Mouse (Mus musculus): ENCODE results near the gene Swsap1. TPM values are rescaled to one million over a fixed set of nuclear protein-coding genes. Genes with fewer than 3 reads are reported as not detected.
A peak's percentile ranks its signal among the peaks of the same experiment; 100 is the strongest.

The Swsap1 gene
- polyA plus RNA-seq, 1 experiment from 2014 or later: 10.2 TPM

GRCm38 (mm10) chr9:21926784-21927183 lies 28.8 kb upstream of the Swsap1 start:
- DNase-seq (peak; percentile 45), ATAC-seq (ENCODE audit: insufficient read depth) (no peak)
- Histone ChIP-seq H3K36me3 (ENCODE audit: insufficient read depth) (no peaks in the 10 kb centered on the region), H3K9ac (peak overlapping the region; percentile 58), H3K4me2 (peak overlapping the region; percentile 66), H3K27ac (ENCODE audit: low read depth) (peak overlapping the region; percentile 3; the same call in 1 of the 2 replicates), H3K27me3 (ENCODE audit: insufficient read depth, low read length) (no peaks in the 10 kb centered on the region), H3K4me3 (ENCODE audit: low read depth, low read length) (peak overlapping the region; percentile 44), H3K9me3 (ENCODE audit: low read depth, low read length) (no peaks in the 10 kb centered on the region), H3K4me1 (ENCODE audit: insufficient read depth) (peaks cover 10% of the 10 kb centered on the region; the same call in 1 of the 2 replicates)
- 3% methylated on average over 6 of the region's 6 CpGs for WGBS
- TF ChIP-seq CTCF (IDR thresholded peaks at IDR 0.05; ENCODE audit: low read depth): no peak

GRCm38 (mm10) chr9:21927208-21927753 lies 28.3 kb upstream of the Swsap1 start, which contains the start of the genes Ccdc159 and Tmem205:
Gene Ccdc159, plus strand, starts transcription at chr9:21927471.
Gene Tmem205, minus strand, starts transcription at chr9:21927556.
- Histone ChIP-seq H3K9me3 (ENCODE audit: low read depth, low read length) (no peaks in the 10 kb centered on the region), H3K4me1 (ENCODE audit: insufficient read depth) (peaks cover 10% of the 10 kb centered on the region; the same call in 1 of the 2 replicates), H3K4me3 (ENCODE audit: low read depth, low read length) (peak within 1 kb of the TSS; percentile 44), H3K9ac (peak within 1 kb of the TSS; percentile 58), H3K27me3 (ENCODE audit: insufficient read depth, low read length) (no peaks in the 10 kb centered on the region), H3K36me3 (ENCODE audit: insufficient read depth) (no peaks in the 10 kb centered on the region), H3K27ac (ENCODE audit: low read depth) (peak within 1 kb of the TSS; percentile 55; the same call in 1 of the 2 replicates), H3K4me2 (peak within 1 kb of the TSS; percentile 66)
- DNase-seq (peak; percentile 98), ATAC-seq (ENCODE audit: insufficient read depth) (peak; percentile 97)
- TF ChIP-seq CTCF (IDR thresholded peaks at IDR 0.05; ENCODE audit: low read depth): no peak
- under 1% methylated on average over 28 of the region's 28 CpGs for WGBS

- TF ChIP-seq CTCF (IDR thresholded peaks at IDR 0.05; ENCODE audit: low read depth): no peak
- no peak overlapping the region for H3K27ac ChIP-seq (ENCODE audit: low read depth)
These were observed 26.3 kb upstream of the Swsap1 start for GRCm38 (mm10) chr9:21929208-21929607.

GRCm38 (mm10) chr9:21932006-21932405 lies 23.5 kb upstream of the Swsap1 start:
- DNase-seq (no peak), ATAC-seq (ENCODE audit: insufficient read depth) (no peak)
- no peak for TF ChIP-seq CTCF (IDR thresholded peaks at IDR 0.05; ENCODE audit: low read depth)
- no peak overlapping the region for H3K27ac ChIP-seq (ENCODE audit: low read depth)
- H3K9ac ChIP-seq: no peak overlapping the region
- H3K36me3 ChIP-seq (ENCODE audit: insufficient read depth): no peaks in the 10 kb centered on the region
- H3K4me3 ChIP-seq (ENCODE audit: low read depth, low read length): no peak overlapping the region
- H3K27me3 ChIP-seq (ENCODE audit: insufficient read depth, low read length): no peaks in the 10 kb centered on the region
- no peaks in the 10 kb centered on the region for H3K4me1 ChIP-seq (ENCODE audit: insufficient read depth)
- WGBS: 52% methylated on average over 2 of the region's 2 CpGs
- no peaks in the 10 kb centered on the region for H3K9me3 ChIP-seq (ENCODE audit: low read depth, low read length)
- no peak overlapping the region for H3K4me2 ChIP-seq

More at GRCm38 (mm10) chr9:21929208-21929607, 26.3 kb upstream of the Swsap1 start:
- H3K27me3 ChIP-seq (ENCODE audit: insufficient read depth, low read length): no peaks in the 10 kb centered on the region
- no peaks in the 10 kb centered on the region for H3K9me3 ChIP-seq (ENCODE audit: low read depth, low read length)
- H3K4me1 ChIP-seq (ENCODE audit: insufficient read depth): peaks cover 8% of the 10 kb centered on the region; the same call in 1 of the 2 replicates
- DNase-seq (no peak), ATAC-seq (ENCODE audit: insufficient read depth) (no peak)
- no peaks in the 10 kb centered on the region for H3K36me3 ChIP-seq (ENCODE audit: insufficient read depth)
- WGBS: 73% methylated on average over 3 of the region's 3 CpGs
- H3K4me2 ChIP-seq: no peak overlapping the region
- no peak overlapping the region for H3K9ac ChIP-seq
- no peak overlapping the region for H3K4me3 ChIP-seq (ENCODE audit: low read depth, low read length)

GRCm38 (mm10) chr9:21932445-21933137 lies 23.0 kb upstream of the Swsap1 start:
- no peak overlapping the region for H3K4me2 ChIP-seq
- H3K4me1 ChIP-seq (ENCODE audit: insufficient read depth): peaks cover under 1% of the 10 kb centered on the region; the same call in 1 of the 2 replicates
- H3K27me3 ChIP-seq (ENCODE audit: insufficient read depth, low read length): no peaks in the 10 kb centered on the region
- DNase-seq (no peak), ATAC-seq (ENCODE audit: insufficient read depth) (no peak)
- H3K9me3 ChIP-seq (ENCODE audit: low read depth, low read length): no peaks in the 10 kb centered on the region
- H3K27ac ChIP-seq (ENCODE audit: low read depth): no peak overlapping the region
- H3K4me3 ChIP-seq (ENCODE audit: low read depth, low read length): no peak overlapping the region
- no peak overlapping the region for H3K9ac ChIP-seq
- WGBS: 56% methylated on average over 12 of the region's 12 CpGs
- no peaks in the 10 kb centered on the region for H3K36me3 ChIP-seq (ENCODE audit: insufficient read depth)
- TF ChIP-seq CTCF (IDR thresholded peaks at IDR 0.05; ENCODE audit: low read depth): no peak

- Histone ChIP-seq H3K36me3 (ENCODE audit: insufficient read depth) (no peaks in the 10 kb centered on the region), H3K4me3 (ENCODE audit: low read depth, low read length) (no peak overlapping the region), H3K9me3 (ENCODE audit: low read depth, low read length) (no peaks in the 10 kb centered on the region), H3K4me1 (ENCODE audit: insufficient read depth) (peaks cover 3% of the 10 kb centered on the region; the same call in 1 of the 2 replicates), H3K9ac (no peak overlapping the region), H3K27ac (ENCODE audit: low read depth) (no peak overlapping the region), H3K27me3 (ENCODE audit: insufficient read depth, low read length) (no peaks in the 10 kb centered on the region), H3K4me2 (no peak overlapping the region)
- DNase-seq (no peak), ATAC-seq (ENCODE audit: insufficient read depth) (no peak)
- WGBS: 83% methylated on average over 12 of the region's 12 CpGs
- TF ChIP-seq CTCF (IDR thresholded peaks at IDR 0.05; ENCODE audit: low read depth): no peak
These were observed 21.5 kb upstream of the Swsap1 start for GRCm38 (mm10) chr9:21934021-21934420.

- Histone ChIP-seq H3K9ac (no peak overlapping the region), H3K4me1 (ENCODE audit: insufficient read depth) (peaks cover 3% of the 10 kb centered on the region; the same call in 1 of the 2 replicates), H3K4me3 (ENCODE audit: low read depth, low read length) (no peak overlapping the region), H3K4me2 (no peak overlapping the region), H3K9me3 (ENCODE audit: low read depth, low read length) (no peaks in the 10 kb centered on the region), H3K27me3 (ENCODE audit: insufficient read depth, low read length) (no peaks in the 10 kb centered on the region), H3K36me3 (ENCODE audit: insufficient read depth) (no peaks in the 10 kb centered on the region), H3K27ac (ENCODE audit: low read depth) (no peak overlapping the region)
- TF ChIP-seq CTCF (IDR thresholded peaks at IDR 0.05; ENCODE audit: low read depth): no peak
- WGBS: 74% methylated on average over 7 of the region's 7 CpGs
- no peak for DNase-seq
- no peak for ATAC-seq (ENCODE audit: insufficient read depth)
These were observed 20.0 kb upstream of the Swsap1 start for GRCm38 (mm10) chr9:21935466-21936131.

Measured in lung, embryonic 14.5 days (tissue).